Mouse (Mus musculus): ENCODE results near the gene Luzp2.
A peak's percentile ranks its signal among the peaks of the same experiment; 100 is the strongest.

The Luzp2 gene

DNA sequence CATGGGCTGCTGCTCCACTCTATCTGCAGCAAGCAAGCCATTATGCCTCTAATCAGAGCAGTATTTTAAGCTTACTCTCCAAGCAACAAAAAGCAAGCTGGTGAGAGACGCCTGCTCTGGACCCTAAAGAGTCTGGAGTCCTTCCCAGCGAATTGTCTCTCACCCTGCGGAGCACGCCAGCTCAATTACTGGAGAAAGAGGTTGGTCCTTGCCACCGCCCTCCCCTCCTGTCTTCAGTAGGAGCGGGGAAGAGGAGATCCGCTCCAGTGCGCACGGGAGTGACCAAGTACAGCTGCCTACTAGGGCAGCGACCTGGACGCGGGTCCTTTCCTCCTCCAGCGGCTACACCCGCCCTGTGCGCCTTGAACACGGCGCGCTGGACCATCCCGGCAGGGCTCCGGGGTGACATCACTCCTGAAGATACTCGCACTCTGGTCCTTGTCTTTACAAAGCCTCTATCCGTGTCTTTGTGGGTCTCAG lies at the start of gene Luzp2:
Gene Luzp2 (plus strand): TSS at position 127 of the 480 bp plus-strand sequence.
- peak; percentile 6 for DNase-seq

DNA sequence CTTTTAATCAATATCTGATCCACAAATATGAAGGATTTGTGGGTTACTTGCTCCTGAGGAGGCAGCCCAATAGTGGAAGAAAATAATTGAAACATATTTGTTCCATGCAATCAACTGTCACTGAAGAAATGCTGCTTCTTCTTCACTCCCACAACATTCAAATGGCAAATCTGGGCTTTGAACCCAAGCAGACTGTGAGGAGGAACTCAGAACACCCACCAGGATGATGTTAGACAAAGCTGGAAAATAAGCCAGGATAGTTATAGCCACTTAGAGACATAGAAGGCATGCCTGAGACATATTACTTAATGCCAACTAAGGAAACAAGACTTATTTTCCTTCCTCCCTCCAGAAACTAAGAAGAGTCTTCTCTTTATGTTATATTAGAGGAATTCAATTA lies 47.8 kb upstream of the Luzp2 start:
- no peak for DNase-seq

DNA sequence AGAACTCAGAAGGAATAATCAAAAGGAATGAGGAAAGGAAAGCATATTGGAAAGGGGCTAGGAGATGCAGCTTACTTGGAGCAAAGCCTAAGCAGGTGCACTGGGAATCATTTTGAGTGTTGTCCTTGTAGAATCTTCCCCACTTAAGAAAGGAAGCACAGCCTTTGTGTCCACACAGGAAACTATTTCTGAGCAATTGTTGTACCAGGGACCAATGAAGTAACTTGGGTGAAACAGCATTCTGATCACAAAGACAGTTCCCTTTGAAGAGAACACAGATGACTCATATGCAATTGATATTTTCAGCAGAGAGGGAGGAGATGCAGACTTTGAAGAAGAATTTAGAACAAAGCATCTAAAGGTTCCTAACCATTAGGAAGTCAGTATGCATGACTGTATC lies 16.7 kb upstream of the Luzp2 start:
- DNase-seq = no peak

DNA sequence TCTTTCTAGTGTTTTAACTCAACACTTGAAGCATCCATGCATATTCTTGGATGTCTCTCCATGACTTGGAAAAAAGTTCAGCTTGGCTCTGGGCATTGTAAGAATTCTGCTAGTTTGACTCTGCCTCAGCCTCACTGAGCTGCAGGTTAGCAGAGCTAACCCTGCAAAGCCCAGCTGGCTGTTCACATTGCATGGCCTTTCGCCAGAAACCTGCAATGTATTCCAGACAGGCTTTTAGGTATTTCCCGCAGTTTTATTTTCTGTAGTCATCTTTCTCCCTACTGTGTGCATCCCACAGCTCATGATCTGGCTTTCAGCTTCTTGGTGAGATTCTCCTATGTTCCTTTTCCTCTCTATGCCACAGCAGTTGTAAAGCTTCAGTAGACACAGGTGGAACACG lies 6.5 kb upstream of the Luzp2 start:
- DNase-seq = no peak

DNA sequence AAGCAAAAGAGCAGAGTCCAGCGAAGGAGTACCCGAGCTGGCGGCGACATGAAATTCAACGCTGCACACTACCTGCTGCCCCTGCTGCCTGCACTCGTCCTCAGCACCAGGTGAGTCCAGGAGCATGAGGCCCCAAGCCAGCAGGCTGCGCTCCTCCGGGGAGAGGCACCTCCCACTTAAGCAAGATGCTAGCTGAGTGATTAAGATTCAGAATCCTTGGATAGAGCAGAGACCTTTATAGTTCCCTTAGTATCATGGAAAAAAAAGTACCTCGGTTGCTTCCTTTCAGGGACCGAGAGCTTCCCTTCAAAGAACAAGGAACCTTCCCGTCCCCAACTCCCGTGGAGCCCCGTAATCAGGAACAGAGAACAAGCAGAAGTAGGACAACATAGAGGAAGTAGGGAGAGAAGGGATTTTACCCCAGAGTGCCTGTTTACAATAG lies 634 bp downstream of the Luzp2 start:
- DNase-seq = no peak

DNA sequence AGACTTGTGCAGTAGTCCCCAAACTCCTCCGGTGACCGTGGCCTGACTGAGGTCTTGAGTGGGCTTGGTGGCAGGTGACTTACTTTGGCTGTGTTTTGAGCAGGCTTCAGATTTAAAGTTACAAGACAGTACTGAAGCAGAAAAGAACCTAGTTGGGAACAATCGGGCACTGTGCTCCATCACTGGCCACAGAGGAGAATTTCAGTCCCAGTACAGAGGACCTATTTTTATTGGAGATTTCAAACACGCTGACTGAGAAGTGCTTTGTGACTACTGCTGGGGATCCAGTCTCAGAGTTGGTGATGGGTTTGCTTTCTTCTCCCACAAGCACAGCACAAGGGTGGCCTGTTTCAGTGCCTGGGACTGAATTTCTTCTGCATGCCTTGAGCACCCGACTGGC lies 1.1 kb downstream of the Luzp2 start:
- DNase-seq = no peak

DNA sequence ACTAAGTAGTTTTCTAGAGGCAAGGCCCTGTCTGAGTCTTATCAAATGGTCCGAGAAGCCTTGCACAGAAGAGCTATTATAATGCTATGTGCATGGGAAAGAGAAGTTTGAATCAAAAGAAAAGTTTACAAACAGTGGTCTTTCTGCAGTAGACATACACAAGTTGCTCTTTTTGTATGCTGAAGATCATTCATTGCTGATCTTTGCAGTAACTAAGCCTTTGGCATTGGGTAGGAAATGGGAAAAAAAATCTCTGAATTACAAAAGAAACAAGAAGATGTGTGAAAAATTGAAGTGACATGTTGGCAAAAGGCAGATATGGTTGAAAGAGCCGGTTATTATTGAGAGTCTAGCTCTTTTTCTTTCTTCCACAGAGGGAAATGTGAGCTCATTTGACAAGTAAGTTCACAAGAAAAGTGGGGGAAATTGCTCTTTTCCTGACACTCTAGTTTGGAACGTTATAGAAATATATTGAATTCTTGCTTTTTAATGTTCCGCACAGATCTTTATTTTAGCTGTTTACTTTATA lies 7.6 kb downstream of the Luzp2 start:
- no peak for DNase-seq

DNA sequence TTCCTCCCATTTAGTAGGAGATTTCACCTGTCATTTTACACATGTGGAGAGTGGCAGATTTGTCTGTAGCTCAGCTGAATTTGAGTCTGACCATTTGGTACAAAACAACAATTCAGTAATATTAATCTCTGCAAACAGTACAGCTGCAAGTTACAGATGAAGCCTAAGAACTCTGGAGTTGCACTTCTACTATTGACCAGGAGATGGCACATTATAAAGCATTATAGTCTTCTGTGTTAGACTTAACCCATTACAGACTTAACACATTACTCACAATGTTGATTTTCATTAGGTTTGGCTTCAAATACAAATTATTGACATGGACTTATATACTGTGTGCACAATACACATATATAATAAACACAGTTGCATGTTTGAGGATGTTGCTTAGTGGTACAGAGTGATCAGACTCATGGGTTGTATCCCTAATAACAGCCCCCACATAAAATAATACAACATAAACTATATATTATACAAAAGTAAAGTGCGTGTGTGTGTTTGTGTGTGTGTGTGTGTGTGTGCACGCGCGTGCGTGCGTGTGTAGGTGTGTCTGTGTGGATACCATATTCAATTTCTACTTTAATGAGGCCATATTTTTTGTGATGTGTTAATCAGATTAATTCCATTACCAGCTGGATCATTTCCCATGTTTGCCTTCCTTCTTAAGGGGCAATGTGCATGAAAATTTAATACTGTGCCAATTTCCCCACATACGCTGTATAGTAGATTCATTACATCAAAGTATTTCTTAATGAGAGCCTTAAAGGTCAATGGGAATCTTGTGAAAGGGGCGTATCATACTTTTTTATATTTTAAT lies 10.8 kb downstream of the Luzp2 start:
- no peak for DNase-seq

DNA sequence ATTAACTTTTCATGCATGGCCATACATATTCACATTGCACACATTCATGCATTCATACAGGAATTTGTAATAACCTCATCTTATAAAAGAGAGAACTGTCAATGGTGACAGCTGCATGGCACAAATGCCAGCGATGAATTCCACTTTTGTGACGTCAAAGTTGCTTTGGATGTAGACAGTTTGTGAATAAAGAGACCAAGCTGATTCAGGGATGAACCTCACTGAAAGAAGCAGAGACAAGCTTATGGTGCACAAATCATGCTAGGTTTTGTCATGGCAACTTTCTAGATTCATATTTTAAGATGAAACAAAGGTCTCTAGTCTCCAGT lies 11.4 kb downstream of the Luzp2 start:
- no peak for DNase-seq

DNA sequence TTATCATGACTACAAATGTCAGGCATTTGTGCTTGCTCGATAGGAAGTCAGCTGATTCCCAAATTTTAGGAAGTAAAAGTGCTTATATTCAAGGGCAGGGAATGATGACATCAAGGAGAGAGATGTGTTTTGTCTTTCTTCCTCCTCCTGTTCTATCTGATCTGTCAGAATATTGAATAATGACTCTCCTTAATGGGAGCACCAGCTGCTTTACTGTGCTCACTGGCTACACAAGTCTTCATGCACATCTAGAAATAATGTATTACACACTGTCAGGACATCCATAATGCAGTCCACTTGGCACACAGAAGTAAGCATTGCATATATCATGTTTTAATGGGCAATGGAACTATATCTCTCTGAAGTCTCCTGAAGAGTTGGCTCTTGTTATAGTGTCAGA lies 17.6 kb downstream of the Luzp2 start:
- DNase-seq = no peak

DNA sequence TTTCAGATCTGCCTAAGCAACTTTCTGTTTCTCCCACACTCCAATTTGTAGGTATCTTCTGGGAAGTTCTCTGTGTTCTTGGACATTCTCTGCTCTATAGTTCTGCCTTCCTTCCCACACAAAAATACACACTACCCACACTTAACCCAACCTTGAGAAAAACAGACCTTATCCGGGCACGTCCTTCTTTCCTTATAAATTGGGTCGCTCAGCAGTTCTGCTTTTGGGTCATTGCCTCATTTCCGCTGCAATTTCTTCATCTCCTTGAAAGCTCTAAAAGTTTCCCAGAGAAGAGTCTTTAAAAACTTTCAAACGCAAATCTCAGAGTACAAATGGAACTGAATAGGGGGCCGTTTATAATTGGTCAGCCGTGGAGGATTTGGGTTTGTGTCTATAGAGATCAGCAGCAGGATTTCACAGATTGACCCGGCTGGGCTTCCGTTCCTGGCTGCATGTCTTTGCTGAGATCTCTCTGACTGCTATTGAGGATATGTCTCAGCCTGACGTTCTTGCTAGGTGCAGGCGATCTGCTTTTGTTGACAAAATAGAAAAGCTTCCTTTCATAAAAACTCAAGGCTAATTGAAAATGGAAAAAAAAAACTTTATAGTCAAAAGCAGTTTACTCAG lies 26.0 kb downstream of the Luzp2 start:
- DNase-seq = no peak

DNA sequence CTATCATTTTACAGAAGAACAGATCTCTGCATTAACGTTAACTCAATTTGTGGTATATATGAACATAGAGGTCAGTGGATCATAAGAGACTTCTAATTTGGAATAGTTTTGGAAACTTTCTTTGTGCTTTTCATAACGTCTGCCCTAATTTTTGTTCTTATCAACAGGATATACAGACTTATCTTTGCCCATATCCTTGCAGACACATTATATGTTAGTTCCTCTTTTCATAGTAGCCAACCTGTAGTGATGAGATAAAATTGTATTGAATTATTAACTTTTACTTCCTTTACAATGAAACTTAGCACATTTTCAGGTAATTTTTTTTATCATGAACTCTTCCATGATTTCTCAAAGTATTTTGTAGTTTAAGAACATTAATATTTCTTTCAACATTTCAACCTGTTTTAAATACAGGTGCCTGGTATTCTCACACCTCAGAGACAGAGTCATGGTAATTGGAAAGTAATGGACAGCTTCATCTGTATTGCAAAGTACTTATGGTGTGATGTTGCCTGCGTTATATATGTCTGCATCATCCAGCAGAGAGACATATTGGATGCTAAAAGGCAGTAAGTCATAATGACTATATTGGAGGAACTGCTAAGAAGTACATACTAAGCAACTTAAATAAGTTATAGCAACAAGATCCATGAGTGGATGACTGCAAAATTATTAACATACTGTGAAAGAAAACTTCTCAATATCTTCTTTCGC lies 43.8 kb downstream of the Luzp2 start:
- DNase-seq = no peak

DNA sequence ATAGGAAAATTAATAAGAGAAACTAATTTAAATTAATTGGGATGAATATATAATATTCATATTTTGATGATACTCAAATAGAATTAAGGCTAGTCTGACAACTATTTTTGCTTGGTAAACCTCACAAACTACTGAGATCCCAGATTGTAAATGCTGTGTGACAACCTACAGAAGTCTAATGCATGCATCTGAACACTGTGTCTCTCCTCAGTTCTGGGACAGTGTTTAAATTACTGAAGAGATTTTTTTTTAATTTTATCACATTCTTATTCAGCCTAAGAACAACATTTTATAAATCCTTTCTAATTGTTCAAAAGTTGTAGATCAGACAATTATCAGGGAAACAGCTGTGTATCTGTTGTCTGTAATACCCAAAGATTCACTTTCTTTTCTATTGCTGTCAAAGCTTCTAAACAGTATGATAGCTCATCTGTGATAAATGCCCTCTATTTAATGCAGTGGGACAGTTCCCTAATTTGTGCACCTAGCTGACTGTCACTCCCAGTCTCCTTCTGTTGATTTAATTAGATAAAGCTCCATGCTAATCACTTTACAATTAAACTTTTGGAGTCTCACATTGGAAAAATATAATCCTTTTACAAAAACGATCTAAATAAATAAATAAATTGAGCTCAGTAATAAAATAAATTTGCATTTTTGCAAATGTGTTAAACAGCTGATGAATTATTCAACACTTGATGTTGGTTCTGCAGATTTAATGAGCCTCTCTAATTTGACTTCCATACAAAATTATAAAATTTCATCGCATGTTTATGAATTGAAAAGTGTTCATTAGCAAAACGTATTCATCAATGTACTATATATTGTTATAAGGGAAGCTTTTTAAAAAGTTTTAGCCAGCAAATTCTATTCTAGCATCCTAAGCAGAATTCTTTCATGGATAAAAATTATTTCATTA lies 58.7 kb downstream of the Luzp2 start:
- DNase-seq = no peak

DNA sequence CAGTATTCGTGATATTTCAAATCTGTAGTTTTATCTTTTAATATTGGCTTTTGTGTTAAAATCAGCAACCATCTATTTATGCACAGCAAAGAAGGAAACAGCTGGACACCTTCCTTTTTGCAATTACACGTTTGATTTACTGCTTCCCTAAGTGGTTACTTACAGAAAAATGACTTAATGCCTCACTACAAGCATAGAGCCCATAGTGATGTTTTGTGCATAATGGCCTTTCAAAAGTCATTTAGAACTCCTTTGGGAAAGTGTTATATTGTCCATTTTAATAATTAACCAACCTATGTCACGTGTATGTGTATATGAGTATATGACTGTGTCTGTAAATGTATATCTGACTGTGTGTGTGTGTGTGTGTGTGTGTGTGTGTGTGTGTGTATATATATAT lies 63.3 kb downstream of the Luzp2 start:
- no peak for DNase-seq

DNA sequence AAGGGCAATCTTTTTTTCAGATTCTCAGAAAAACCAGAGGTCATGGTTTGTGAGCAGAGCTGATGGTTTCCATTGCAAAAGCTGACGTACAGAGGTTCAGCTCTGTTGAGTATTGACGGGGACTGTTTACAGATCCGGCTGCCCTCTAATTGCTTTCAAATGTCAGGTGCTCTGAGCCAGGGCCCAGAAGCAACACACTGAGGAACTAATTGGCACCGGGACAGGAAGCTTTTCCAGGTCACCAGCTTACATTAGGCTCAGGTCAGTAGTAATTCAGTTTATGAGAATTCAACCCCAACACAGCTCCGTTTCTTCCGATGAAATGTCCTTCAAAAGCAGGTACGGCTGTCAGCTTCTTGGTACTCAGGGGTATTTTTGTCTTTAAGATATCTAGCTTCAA lies 74.7 kb downstream of the Luzp2 start:
- no peak for DNase-seq

DNA sequence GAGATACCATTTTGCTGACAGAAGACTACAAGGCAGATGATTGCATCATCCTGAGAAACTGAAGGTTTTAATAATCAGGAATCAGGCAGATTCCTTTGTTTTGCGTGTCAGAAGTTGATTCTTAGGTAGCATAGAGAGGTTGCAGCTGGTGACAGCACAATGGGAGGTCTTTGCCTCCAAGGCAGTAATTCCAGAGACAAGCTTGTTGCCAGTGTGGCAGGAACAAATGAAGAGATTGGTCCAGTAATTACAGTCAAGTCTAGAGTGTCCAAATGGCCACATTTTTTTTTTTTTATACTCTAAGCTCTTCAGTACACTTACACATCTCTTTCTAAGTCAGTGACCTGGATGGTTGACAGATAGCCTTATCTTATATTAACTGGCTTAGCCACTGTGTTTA lies 78.7 kb downstream of the Luzp2 start:
- no peak for DNase-seq

DNA sequence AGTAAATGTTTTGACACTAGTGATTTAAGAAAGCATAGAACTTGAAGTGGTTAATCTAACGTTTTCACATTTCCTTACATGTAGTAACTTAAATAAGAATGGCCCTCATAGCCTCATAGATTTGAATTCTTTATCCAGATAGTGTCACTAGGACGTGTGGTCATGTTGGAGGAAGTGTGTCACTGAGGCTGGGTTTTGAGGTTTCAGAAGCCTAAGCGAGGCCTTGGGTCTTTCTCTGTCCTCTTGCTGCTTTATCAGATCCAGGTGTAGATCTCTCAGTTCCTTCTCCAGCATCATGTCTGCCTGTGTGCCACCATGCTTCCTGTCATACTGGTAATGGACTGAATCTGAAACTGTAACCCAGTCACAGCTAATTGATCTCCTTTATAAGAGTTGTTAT lies 86.7 kb downstream of the Luzp2 start:
- DNase-seq = no peak

DNA sequence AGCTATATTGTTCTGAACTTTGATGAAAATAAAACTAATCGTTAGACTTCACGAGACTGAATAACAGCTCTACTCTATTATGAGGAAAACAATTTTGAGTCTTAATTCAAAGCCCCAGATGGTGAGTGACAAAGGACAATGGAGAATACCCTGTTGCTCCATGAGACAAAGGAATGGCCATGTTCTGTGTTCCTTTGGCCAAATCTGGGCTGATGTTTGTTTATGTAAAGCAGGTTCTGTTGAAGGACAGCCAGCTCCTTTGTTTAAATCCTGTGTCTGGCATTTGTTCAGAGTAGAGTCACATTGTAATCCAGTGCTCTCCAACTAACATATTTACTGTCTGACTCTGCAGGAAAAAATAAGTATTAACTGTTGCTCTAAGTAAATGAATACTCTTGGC lies 121.5 kb downstream of the Luzp2 start:
- DNase-seq = no peak

DNA sequence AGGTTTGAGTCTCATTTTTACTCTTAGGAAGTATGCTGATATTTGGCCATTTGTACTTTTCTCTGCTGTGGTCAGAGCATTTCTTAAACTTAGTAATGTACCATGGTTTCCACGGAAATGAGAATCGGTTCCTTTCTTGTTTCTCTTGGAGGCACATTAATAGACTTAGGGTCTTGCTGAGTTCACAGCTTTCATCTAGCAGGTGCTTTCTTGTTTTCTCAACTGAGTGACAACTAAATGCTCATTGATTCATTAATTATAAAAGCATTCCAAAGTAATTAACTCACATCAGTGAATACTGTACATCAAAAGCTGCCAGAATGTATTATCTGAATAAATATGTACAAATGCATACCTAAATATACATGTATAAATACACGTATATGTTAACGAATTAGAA lies 127.4 kb downstream of the Luzp2 start:
- no peak for DNase-seq

DNA sequence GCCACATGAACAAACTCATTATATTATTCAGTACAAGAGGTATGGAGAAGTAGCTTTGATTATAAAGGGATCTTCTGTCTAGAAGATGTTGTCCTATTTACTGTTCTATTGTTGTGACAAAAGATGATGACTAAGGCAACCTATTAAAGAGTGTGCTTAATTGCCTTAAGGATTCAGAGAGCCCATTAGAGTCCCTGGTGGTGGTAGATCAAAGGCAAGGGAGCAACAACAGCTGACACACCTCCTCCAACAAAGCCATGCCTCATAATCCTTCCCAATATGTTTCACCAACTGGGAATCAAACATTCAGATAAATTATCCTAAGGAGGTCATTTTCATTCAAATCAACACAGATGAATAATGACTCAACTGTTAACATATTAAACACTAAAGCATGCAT lies 142.1 kb downstream of the Luzp2 start:
- DNase-seq = no peak

DNA sequence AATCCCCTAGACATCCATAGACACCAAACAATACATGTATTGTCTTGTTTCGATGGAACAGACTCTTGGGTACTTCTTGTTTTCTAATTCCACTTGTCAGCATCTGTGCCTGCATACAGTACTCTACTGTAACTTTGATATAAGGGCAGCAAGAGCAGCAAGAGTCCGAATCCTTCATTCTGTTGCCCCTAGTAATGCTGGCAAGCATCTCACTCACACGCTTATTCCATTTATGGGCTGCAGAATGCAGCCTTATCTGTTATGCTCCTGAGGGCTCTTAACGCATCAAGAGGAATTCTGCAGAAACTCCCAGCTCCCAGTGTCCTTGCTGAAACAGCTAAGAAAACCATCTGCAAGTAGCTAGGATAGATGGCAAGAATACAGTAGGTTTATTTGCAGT lies 145.3 kb downstream of the Luzp2 start:
- DNase-seq = no peak

DNA sequence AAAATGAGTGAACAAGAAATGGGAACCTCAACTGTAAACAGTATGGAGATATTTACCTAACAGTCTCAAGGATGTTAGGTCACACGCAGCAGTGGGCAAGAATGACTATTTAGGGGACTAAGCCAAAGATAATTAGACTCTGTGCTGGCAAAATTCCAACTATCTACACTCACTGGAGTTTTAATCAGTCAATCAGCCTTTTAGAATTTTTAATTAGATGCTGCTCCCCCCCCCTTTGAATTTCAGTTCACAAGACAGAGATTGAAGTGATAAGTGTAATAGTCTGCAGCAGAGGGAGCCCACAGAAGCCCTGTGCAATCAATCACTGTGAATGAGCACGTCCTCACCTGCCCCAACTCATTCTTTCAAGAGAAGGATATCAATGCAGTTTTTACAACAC lies 165.1 kb downstream of the Luzp2 start:
- DNase-seq = no peak

Data from thymus, postnatal 4 days (tissue).